Mouse (Mus musculus) stomach, embryonic 16.5 days (tissue): Measurements from ENCODE around the gene Spz1. TPM values are rescaled to one million over a fixed set of nuclear protein-coding genes. Genes with fewer than 3 reads are reported as not detected.

Source experiments
- ATAC-seq: fragments of 200-750 bp; cut with Nextera tagmentation; 2 replicates; pipeline ENCODE4 v1.8.0; 2017; ENCODE audit warnings: moderate number of reproducible peaks, moderate TSS enrichment; ENCODE audit not compliant: insufficient read depth, low FRiP score
- H3K27ac ChIP-seq: fragments of 300-500 bp; sonication (generic); 2 replicates; pipeline ENCODE4 v1.5.1; 2014; ENCODE audit warnings: low read length
- H3K27me3 ChIP-seq: fragments of 300-500 bp; sonication (generic); 2 replicates; pipeline ENCODE4 v1.6.1; 2014; ENCODE audit warnings: low read length, control low read depth, mixed read lengths; ENCODE audit not compliant: control insufficient read depth, insufficient read depth
- H3K36me3 ChIP-seq: fragments of 300-500 bp; sonication (generic); 2 replicates; pipeline ENCODE4 v1.6.1; 2014; ENCODE audit warnings: low read length; ENCODE audit not compliant: control insufficient read depth, insufficient read depth
- H3K4me1 ChIP-seq: fragments of 300-500 bp; sonication (generic); 2 replicates; pipeline ENCODE4 v1.6.1; 2014; ENCODE audit warnings: low read length, control low read depth, mixed read lengths; ENCODE audit not compliant: control insufficient read depth, insufficient read depth
- H3K4me2 ChIP-seq: fragments of 300-500 bp; sonication (generic); 2 replicates; pipeline ENCODE4 v1.6.1; 2014; ENCODE audit warnings: low read depth, low read length, mixed read lengths
- H3K4me3 ChIP-seq: fragments of 300-500 bp; sonication (generic); replicated peaks from 2 replicates; pipeline ENCODE4 v1.5.1; 2014; ENCODE audit warnings: mild to moderate bottlenecking, low read length
- H3K9ac ChIP-seq: fragments of 300-500 bp; sonication (generic); 2 replicates; pipeline ENCODE4 v1.6.1; 2014; ENCODE audit warnings: low read length
- H3K9me3 ChIP-seq: fragments of 300-500 bp; sonication (generic); replicated peaks from 2 replicates; pipeline ENCODE4 v1.6.1; 2016; ENCODE audit warnings: low read length, control low read depth; ENCODE audit not compliant: control insufficient read depth
- WGBS: fragments of 180-500 bp; shearing (Covaris S2); extraction: QIAGEN DNeasy Blood & Tissue Kit; methylation state at CpG from one replicate; pipeline ENCODE4 v1.1.7; 2014; 5-methylcytosine and 5-hydroxymethylcytosine counted together
- polyA plus RNA-seq: library from polyadenylated mRNA; unstranded; fragments of >200 nt; fragmentation: Nextera tagmentation; extraction: Ambion mirVana; gene quantifications from 2 replicates; pipeline ENCODE4 v1.2.1, GENCODE M21; 2015

The Spz1 gene
- polyA plus RNA-seq, 1 experiment from 2014 or later, result not detected

DNA sequence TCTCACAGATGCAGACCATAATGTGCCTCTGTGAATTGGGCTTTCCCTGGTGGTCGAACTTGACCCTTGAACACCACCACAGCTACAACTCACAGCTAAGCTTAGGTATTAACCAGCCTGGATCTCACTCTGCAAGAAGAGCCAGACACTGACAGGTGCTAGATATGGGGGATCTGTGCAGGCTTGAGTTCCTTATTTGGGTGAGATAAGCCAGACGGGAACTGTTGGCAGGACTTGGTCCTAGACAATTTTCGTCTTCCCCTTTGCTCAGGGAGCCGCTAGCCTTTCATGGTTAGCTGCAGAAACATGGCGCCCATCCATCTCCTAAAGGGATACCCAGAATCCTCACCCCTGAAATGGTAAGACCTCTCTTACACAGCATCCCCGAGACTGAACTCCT is 35.0 kb downstream of the Spz1 start:
- Histone ChIP-seq H3K27ac (no peak overlapping the region), H3K9ac (no peak overlapping the region), H3K4me3 (no peak overlapping the region), H3K4me1 (no peaks in the 10 kb centered on the region), H3K9me3 (no peaks in the 10 kb centered on the region), H3K4me2 (no peak overlapping the region), H3K36me3 (no peaks in the 10 kb centered on the region), H3K27me3 (no peaks in the 10 kb centered on the region)
- ATAC-seq, result no peak
- WGBS, result 77% methylated on average over 6 of the region's 6 CpGs

DNA sequence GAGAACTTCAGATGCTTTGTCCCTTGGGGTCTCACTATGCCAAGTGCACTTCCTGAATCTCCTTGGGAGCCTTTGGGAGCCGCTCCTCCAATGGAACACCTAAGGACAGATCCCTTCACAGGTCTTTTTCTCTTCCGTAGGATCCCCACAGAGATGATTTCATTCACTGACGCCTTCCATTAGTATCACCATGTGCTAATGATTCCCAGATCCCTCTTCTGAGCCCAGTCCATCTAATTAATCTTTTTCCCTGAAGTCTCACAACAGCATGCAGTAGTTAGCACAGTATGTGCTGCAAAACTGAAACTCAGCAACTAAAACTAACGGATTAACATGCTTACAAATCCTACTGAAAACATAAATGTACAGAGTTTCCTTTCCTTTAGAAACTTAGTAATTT is 36.8 kb downstream of the Spz1 start:
- Histone ChIP-seq H3K4me3 (no peak overlapping the region), H3K27me3 (no peaks in the 10 kb centered on the region), H3K4me2 (no peak overlapping the region), H3K9ac (no peak overlapping the region), H3K27ac (no peak overlapping the region), H3K36me3 (no peaks in the 10 kb centered on the region), H3K9me3 (no peaks in the 10 kb centered on the region), H3K4me1 (no peaks in the 10 kb centered on the region)
- ATAC-seq, result no peak
- WGBS, result 50% methylated on average over 4 of the region's 4 CpGs

DNA sequence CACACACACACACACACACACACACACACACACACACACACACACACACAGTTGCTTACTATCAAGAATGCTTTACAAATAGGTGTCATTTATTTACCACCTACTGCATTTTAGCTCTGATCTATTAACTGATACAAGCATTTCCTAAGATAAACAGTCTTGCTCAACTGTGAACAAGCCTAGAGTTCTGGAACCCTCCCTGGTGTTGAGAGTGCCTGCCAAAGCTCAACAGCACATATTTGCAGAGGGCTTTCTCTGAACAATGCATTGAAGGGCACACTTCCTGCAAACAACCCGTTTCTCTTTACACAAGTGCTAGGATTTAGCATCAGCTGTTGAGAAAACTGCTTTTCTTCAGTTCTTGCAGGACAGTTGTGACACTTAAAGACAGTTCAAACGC is 42.2 kb downstream of the Spz1 start:
- no peak overlapping the region for H3K4me2 ChIP-seq

DNA sequence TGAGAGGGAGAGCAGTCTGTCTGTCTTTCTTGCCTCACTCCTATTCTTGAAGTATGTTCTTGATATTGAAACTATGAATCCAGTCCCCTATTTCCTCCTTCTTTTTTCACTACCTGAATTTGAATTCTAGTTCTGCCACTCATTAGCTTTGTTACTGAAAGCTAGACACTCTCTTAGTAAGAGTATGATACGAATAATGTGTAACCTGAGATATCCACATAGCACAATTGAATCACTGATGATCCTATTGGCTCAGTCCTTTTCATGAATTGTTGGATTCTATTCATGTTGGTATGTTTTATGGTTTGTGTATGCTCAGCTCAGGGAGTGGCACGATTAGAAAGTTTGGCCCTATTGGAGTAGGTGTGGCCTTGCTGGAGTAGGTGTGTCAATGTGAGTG is 43.8 kb downstream of the Spz1 start:
- Histone ChIP-seq H3K36me3 (no peaks in the 10 kb centered on the region), H3K9me3 (no peaks in the 10 kb centered on the region), H3K27ac (no peak overlapping the region), H3K9ac (no peak overlapping the region), H3K4me3 (no peak overlapping the region), H3K4me1 (0 out of 2 replicates have a peak, but pooled peaks cover 6% of the 10 kb centered on the region), H3K27me3 (no peaks in the 10 kb centered on the region), H3K4me2 (no peak overlapping the region)
- ATAC-seq, result no peak
- 56% methylated on average over 2 of the region's 2 CpGs for WGBS

More for the DNA sequence above, 42.2 kb downstream of the Spz1 start:
- no peaks in the 10 kb centered on the region for H3K9me3 ChIP-seq
- no peaks in the 10 kb centered on the region for H3K36me3 ChIP-seq
- no peaks in the 10 kb centered on the region for H3K27me3 ChIP-seq
- no peak overlapping the region for H3K9ac ChIP-seq
- WGBS, result 39% methylated on average over 2 of the region's 2 CpGs
- H3K4me3 ChIP-seq, result no peak overlapping the region
- 0 out of 2 replicates have a peak, but pooled peaks cover 4% of the 10 kb centered on the region for H3K4me1 ChIP-seq
- no peak for ATAC-seq
- H3K27ac ChIP-seq, result no peak overlapping the region

DNA sequence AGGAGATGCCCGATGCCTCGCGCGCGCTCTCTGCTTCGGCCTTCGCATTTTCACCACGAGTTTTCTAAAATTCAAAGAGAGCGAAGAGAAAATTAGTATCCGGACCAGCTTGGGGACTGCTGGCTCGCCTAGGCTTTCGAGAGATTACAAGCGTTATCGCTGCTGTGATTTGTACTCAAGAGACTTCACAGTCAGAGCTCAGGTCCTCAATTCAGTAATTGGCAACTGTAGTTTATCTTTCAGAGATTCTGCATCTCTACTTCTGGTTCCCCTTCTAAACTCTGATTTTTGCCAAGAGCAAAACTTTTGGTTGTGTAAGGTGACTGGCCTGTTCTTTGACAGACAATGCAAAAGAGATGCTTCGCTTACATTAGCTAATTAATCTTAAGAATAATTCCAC is 44.7 kb downstream of the Spz1 start:
- Histone ChIP-seq H3K4me2 (peak overlapping the region; percentile 67), H3K4me1 (0 out of 2 replicates have a peak, but pooled peaks cover 6% of the 10 kb centered on the region), H3K27ac (peak overlapping the region; percentile 95), H3K9me3 (no peaks in the 10 kb centered on the region), H3K9ac (peak overlapping the region; percentile 88), H3K36me3 (no peaks in the 10 kb centered on the region), H3K27me3 (no peaks in the 10 kb centered on the region), H3K4me3 (peak overlapping the region; percentile 87)
- WGBS, result 3% methylated on average over 15 of the region's 15 CpGs
- ATAC-seq, result no peak

DNA sequence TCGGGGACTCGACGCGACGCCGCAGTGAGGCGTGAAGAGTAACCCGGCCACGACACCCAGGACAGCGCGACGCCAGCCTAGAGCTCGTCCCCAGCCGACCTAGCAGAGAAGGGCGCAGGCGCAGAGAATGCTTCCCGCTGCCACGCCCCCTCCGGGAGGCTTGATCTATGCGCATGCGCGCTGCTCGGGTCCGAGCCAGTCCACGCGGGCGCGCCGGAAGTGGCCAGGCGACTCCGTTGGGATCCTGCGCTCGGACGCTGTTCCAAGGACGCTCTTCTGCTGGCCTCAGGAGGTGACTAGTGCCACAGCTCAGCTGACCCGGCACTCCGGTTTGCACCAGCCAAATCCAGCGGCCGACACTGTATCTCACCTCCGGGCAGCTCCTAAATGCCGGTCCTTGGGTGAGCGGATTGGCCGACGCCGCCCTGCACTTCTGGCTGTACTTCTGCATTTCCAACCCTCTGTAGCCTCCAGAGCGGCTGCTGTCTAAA is 45.2 kb downstream of the Spz1 start, which contains the start of gene Zfyve16:
TSS of gene Zfyve16 (minus strand) at position 148 of the 491 bp plus-strand sequence.
- Histone ChIP-seq H3K4me1 (0 out of 2 replicates have a peak, but pooled peaks cover 6% of the 10 kb centered on the region), H3K9me3 (no peaks in the 10 kb centered on the region), H3K9ac (peak within 1 kb of the TSS; percentile 88), H3K27me3 (no peaks in the 10 kb centered on the region), H3K27ac (peak within 1 kb of the TSS; percentile 95), H3K4me2 (peak within 1 kb of the TSS; percentile 67), H3K36me3 (no peaks in the 10 kb centered on the region), H3K4me3 (peak within 1 kb of the TSS; percentile 87)
- ATAC-seq, result peak; percentile 97
- WGBS, result under 1% methylated on average over 46 of the region's 46 CpGs

DNA sequence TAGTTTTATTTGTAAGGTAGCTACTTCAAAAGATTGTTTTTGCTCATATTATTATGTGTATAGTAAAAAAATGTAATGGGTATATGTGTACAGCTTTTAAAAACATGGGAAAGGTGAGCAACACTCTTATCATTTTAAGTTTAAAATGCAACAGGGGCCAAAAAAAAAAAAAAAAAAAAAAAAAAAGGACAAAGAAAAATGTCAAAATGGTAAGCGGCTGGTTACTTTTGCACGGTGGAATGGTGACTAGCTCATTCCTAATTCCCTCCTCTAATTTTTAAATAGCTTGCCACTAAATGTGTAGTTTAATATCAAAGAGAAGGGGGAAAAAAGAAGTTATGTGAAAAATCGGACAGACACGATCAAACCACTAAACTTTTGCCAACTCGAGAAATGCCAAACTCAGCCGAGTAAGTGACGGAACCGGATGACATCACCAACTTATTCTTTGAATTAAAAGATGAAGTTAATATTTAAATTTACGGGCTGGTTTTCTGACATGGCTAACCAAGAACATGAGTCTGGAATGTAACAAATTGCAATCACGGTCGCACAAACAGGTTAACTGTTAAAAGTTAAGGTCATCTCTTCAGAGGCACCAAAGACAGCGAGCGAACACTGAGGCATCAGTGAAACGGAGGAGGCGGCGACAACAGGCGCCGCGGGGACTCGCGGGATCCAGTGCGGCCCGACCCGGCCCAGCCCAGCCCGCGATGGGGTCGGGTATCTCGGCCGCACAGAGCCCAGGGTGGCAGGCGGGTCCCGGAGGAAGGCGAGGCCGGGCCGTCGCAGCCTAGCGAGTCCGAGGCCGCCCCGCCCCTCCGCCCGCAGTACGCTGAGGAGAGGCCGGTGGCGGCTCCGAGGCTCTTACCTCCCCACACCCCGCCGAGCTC is 45.9 kb downstream of the Spz1 start:
- peak overlapping the region; percentile 95 for H3K27ac ChIP-seq
- ATAC-seq, result peak; percentile 92
- H3K4me2 ChIP-seq, result peak overlapping the region; percentile 67
- H3K4me1 ChIP-seq, result 0 out of 2 replicates have a peak, but pooled peaks cover 6% of the 10 kb centered on the region
- peak overlapping the region; percentile 87 for H3K4me3 ChIP-seq
- H3K9me3 ChIP-seq, result no peaks in the 10 kb centered on the region
- 1% methylated on average over 47 of the region's 47 CpGs for WGBS
- no peaks in the 10 kb centered on the region for H3K36me3 ChIP-seq
- H3K9ac ChIP-seq, result peak overlapping the region; percentile 88
- no peaks in the 10 kb centered on the region for H3K27me3 ChIP-seq

Other genes with a start within 250 kb of the Spz1 start
- gene Dhfr, start 221.4 kb downstream of the Spz1 start, polyA plus RNA-seq, result 11.6 and 12.7 TPM in 2 replicates
- gene Msh3, start 221.2 kb downstream of the Spz1 start, polyA plus RNA-seq, result 20.1 and 20.5 TPM in 2 replicates
- 0.08 and 0.16 TPM in 2 replicates for gene Ankrd34b, start 150.3 kb downstream of the Spz1 start, polyA plus RNA-seq
- 0.12 and 0.26 TPM in 2 replicates for gene Fam151b, start 92.2 kb downstream of the Spz1 start, polyA plus RNA-seq
- 10.0 and 10.2 TPM in 2 replicates for gene Zfyve16, start 45.3 kb downstream of the Spz1 start, polyA plus RNA-seq
- gene Serinc5, start 34.9 kb upstream of the Spz1 start, polyA plus RNA-seq, result 29.9 and 30.8 TPM in 2 replicates
- gene Thbs4, start 218.6 kb upstream of the Spz1 start, polyA plus RNA-seq, result 4.6 and 6.1 TPM in 2 replicates